Mouse (Mus musculus) activated CD4-positive, CD25-positive, alpha-beta regulatory T cell, adult 4 months (primary cell): Measurements from ENCODE around the gene Trim31. TPM values are rescaled to one million over a fixed set of nuclear protein-coding genes. Genes with fewer than 3 reads are reported as not detected.

Experiments used
- ATAC-seq: one replicate; pipeline ENCODE4 v1.8.0; 2017
- polyA plus RNA-seq, 2 experiments: library from polyadenylated mRNA; unstranded; fragments of 100-300 nt; shearing (Covaris generic); gene quantifications; one replicate each; pipeline ENCODE4 v1.2.1; 2017

Trim31 gene
- polyA plus RNA-seq, 2 experiments from 2014 or later: not detected

DNA sequence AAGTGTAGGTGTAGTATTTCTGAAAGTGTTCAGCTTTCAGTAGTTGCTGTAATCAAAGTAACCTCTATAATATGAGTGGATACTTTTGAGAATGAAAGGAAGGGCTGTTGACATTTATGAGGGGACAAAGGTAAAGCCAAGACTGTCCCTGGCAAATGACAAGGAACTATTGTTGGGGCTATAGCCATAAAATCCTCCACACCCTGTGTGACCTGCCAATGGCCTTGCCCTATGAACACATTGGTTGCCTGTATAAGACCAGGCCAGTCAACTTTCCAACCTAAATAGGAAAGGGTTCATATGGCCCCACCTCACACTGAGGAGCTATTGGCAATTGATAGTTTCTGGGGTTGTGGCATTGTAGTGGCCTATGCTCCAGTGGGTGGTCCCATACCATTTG is 853 bp upstream of the Trim31 start:
- ATAC-seq: no peak

DNA sequence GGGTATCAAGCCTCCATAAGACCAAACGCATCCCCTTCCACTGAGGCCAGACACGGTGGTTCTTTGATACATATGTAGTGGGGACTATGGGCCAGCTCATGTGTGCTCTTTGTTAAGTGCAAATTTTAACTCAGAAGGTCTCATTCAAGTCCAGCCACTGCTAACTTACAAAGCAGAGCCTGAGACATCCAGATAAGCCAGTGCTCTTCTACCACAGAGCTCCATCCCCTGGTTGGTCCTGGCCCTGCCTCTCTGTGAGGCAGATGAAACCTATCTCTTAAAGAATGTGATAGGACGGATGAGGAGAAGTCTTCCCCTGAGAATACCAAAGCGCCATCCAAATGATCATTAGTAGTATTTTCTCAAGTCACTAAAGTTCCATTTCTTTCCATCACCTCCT is 1.5 kb downstream of the Trim31 start:
- no peak for ATAC-seq

DNA sequence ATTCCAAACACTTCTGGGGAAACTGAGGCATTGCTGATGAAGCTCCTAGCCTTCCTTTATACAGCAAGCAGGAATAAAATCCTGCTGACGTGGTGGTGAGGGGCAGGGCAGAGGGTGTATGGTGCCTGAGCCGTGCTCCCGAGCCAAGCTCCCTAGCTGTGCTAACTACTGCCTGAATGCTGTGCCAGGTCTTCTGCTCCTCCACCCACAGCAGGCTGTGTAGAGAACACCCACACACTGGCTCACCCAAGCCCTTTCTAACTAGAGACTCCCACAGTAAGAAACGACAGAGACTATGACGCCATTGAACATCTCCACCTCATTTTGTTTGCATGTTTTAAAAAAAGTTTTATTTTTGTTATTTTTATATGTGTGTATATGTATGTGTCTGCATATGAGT is 2.1 kb downstream of the Trim31 start:
- ATAC-seq: no peak

DNA sequence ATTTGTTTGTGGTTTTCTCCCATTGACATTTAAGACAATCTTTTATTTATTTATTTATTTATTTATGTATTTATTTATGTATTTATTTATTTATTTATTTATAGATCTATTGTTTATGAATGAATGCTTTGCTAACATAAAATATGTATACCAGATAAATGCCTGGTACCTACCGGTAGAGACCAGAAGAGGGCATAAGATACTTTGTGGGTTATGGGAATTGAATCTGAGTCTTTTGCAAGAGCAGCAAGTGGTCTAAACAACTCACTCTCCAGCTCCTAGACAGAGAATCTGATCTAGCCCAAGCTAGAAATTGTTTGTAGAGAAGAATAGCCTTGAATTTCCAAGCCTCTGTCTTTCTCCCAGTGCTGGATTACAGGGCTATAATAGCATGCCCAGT is 2.8 kb downstream of the Trim31 start:
- ATAC-seq: no peak

DNA sequence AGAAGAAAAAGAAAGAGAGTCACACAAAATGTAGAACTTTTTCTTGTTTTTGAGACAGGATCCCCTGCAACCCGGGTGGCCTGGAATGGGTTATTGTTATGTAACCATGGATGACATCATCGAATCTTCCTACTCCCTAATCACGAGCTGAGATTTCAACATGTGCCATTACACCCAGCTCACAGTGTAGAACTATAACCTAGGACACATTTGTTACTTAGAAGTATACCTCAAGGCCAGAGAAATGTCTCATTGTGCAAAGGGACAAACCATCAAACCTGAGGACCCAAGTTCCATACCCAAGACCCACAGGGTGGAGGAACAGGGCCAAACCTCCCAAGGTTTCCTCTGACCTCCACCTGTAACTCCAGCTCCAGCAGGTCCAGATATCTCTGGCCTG is 5.7 kb downstream of the Trim31 start:
- no peak for ATAC-seq

DNA sequence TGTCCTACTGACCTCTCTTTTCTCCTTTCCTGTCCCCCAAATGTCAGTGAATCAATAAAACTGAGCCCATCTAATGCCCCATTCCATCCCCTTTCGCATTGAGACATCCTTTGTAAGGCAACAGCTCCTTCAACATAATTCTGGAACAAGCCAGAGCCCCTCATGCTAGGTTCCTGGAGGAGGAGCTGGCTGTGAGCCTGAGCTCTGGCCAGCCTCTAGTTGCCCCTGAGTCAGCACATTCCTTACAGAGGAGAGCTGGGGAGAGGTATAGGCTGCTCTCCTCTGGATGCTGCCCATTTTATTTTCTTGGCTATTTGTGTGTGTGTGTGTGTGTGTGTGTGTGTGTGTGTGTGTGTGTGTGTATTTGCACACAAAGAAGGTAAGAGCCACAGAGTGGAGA is 10.3 kb downstream of the Trim31 start:
- no peak for ATAC-seq

DNA sequence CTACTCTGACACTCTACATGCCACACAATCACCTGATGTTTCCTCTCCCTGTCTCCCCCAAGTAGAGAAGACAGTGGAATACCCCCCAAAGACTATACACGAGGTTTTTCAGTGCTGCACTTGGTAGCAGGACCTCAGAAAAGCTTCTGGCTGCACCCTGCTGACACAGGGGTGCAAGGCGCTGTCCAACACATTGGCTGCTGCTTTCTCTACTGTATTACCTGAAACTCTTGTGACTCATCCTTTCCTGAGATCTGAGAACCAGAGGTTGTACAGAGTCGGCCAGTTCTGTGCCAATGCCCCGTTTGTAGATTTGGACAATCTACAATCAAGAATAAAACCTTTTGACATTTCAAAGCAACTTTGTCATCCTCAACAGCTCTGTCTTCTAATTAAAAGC is 11.9 kb downstream of the Trim31 start:
- no peak for ATAC-seq

DNA sequence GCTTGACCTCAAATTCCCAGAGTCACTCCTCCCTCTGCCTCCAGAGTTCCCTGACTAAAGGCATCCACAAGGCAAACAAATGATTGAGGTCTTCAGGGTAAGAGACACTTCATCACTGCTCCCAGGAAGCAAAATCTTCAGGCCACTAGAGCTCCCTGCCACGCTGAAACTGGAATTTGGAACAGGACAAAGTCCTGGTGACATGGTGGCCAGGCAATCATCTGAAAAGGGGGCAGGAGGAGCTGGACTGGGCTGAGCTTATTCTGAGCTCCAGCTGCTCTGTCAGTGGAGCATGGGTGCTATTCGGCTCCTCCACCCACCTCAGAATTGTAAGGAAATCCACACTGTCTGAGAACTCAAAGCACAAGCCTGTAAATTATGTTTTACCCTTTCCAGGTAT is 14.1 kb downstream of the Trim31 start:
- no peak for ATAC-seq

DNA sequence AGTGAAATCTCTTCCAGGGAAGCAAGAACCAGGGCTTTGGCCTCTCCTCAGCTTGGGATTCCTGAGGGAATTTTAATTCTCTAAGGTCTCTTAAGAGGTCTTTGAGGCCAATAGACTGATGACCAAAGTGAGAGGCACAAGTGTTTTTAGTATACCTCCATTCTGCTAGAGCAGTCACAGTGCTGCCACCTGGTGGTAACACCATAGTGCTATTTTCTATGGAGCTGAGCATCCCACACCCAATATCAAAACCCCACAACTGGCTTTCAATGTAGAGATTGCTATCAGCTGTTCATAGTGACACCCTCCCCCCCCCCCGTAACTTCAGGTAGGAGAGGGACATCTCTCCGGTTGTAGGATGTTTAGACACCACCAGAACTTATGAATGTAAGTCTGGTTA is 16.2 kb downstream of the Trim31 start:
- peak; percentile 63 for ATAC-seq

DNA sequence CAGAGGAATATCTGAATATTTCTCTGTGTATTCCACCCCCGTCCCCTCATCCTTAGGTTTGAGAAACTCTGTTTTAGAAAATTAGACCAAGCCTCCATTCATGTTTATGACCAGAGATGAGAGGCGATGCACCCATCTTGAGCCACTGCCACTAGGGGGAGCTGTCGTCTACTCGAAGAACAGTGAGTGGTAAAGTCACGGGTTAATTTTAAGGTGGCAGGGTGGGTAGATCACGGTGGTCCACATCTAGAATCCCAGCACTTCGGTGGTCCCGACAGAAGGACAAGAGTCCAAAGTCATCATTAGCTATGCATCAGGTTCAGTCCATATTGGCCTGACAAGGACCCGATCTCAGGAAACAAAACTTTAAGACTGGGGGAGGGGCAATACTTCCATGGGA is 17.2 kb downstream of the Trim31 start:
- no peak for ATAC-seq

DNA sequence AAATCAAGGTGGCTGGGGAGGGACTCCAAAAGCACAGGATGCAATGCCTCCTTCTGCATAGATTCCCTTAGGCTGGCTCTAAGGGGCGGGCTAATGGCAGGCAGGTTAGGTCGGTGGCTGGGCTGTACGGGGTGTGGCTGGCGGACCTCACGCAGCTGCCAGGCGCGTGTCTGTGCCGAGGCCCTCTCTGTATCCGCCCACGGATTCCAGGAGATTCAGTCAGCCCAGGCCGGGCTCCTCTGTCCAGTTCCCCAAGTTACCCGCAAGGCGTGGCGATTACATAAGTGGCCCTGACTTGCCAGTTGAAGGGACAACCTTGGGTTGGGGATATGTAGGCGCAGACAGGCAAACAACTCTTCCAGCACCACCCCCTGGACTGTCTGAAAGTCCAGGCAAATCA is 22.3 kb downstream of the Trim31 start:
- ATAC-seq: no peak

DNA sequence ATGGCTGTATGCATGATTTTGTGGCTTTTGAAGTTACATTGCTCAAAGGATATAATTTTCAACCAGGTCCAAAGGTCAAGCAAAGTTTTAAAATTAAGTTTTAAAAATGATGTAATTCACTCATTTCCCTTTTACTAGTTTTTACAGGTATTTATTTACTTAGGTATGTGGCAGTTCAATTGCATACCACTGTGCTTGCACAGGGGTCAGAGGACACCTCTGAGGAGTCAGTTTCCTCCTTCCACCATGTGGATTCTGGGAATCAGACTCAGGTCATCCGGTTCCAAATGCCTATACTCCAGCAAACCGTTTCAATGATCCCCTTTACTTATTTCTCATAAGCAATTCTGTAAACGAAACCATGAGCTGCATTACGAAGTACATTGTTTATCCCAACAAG is 24.8 kb downstream of the Trim31 start:
- ATAC-seq: no peak

DNA sequence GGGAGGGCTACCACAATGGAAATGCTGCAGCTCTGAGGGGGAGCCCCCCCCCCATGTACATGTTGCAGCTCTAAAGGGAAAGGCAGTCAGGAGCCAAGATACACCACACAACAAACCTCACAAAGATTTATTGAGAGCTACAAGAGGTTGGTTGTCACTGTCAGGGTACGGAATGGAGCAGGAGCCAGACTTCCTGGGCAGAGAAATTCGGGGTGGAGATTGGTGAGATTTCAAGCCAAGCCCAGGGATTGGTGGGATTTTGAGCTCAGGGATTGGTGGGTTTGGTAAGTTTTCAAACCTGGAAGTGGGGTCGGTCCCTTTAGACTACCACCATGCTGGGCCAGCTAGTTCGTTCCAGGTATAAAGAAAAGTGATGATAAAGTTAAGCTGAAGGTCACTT is 25.6 kb downstream of the Trim31 start:
- ATAC-seq: no peak

DNA sequence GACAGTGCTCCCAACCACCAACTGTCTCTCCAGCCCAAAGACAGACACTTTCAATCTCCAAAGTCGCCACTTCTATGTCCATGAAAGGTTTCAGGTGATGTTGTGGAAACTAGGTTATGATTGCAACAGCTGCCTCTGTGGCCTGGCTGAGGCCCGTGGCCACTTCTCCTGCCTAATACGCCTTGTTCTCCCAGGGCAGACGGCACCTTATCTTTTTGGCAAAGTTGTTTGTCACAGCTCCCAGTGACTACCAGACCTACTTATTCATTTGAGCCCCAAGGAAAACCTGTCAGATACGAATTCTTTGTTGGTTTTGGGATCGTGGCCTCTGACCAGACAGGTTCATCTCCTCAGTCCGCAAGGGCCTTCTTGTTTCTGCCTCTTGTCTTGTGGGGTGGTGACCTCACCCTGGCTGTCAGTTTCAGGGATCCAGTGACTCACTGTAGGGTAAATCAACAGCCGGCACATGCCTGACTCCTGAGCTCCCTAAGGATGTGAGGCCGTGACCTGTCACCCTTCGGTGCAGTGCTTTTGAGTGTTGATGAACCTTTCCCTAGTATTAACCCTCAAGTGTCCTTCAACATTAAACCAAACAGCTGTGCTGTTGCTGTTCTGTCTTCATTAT is 29.7 kb downstream of the Trim31 start:
- ATAC-seq: no peak

DNA sequence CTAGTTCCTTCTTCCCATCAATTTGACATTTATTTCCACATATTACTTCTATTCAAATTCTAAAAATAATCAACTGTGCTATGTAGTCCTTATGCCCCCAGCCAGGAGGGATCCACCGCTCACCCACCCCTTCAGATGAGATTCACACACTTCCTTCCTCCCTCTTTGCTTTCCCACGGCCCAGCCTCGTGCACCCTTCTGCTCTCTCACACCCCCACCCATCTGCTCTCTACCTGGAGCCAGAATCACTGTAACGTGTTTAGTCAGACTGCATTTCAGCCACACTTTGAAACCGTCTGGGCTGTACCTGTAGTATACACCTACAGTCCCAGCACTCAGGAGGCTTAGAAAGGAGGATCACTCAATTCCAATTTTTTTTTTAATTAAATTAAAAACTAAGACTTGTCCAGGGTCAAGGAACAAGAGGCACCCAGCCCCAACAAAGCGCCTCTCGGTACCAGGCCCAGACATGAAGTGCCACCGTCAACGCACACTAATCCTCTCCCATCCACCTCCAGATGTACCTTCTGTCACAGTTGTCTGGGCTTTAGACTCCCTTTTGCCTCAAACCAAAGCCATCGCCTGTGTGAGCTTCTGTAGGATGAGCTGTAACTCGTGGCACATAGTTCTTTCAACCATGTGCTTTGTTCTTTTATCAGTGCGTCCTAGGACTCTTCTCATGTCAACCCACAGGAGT is 31.5 kb downstream of the Trim31 start:
- ATAC-seq: no peak

DNA sequence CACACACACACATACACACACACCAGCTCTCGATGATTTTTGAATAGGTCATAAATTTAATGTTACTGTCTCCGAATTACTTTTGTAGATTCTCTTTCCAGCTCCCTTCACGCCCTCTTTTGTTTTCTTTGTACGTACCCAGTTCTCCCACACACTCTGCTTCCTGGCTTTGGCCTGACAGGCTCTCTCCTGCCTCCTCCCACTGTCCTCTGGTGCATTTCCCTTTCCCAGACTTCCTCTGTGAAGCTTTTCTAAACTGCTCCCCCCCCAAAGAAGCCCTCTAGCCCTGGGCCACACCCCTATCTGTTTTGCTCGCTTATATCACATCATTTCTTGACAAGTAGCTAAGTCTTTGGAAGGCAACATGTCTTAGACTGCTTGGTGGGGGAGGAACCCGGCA is 32.3 kb downstream of the Trim31 start:
- ATAC-seq: no peak

DNA sequence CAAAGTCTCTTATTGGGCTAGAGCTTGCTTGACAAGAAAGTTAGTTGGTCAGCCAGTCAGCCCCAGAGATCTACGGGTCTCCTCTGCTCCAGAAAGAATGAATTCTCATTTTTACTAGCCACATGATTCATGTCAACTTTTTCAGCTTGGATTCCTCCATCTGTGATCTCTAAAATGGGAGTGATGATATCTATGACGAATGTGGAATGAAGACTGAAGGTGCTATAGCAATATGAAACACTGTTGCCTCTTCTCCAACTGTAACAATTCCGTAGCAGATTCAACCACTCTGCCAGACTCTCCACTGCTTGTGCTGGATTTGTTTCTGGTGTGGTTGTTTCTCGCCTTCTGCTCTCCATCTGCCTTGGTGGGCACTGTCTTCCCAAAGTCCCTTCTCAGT is 33.2 kb downstream of the Trim31 start:
- ATAC-seq: no peak

DNA sequence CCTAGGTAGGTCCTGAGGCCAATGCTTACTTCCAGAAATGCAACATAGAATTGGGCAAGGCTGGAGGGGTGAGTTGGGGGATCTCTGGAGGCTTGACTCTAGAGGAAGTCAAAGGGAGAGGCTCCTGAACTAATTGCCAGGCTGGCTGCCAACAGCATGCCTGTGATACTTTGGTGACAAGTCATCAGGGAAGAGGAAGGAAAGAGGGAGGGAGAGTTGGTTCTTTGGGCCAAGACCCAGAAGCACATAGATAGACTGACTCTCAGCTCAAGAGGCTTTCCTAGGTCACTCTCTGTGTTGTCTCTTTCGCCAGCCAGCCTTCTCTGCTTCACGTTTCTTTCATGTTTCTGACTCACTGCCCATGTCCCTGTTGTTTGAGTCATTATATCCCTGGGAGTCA is 33.9 kb downstream of the Trim31 start:
- ATAC-seq: no peak

DNA sequence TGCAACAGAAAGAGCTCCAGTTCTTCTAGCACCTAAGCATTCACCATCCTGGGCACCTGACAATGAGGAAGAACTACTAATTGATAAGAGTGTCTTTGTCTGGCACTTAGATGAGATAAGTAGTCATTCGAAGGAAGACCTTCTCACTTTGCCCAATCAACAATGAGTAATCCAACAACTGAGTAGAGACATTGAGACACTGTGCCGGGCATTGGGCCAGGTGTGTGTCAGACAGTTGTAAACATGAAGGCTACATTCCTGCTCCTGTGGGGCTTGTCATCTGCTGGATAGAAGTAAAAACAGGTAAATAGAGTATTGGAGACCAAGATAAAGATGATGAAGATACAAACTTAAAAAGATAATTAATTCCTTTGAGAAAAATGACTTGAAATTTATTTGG is 40.1 kb downstream of the Trim31 start:
- no peak for ATAC-seq

DNA sequence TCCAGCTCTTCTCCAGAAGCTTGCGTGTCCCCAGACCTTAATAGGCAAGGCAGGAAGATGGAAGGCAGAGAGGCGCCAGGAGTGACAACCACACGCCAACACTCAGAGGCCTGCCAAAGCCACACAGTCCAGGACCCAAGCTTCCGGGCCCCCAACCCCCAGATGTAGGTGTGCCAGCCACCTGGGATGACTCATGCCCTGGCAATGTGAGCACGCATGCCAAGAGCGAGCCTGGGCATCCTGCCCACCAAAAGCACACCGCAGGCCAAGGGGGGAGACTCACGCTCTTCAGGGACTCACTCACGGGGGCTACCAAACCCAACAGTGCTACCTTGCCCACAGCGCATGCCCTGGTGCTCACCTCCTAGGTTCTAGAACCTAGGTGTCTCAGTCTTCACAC is 44.5 kb downstream of the Trim31 start:
- ATAC-seq: peak; percentile 70

DNA sequence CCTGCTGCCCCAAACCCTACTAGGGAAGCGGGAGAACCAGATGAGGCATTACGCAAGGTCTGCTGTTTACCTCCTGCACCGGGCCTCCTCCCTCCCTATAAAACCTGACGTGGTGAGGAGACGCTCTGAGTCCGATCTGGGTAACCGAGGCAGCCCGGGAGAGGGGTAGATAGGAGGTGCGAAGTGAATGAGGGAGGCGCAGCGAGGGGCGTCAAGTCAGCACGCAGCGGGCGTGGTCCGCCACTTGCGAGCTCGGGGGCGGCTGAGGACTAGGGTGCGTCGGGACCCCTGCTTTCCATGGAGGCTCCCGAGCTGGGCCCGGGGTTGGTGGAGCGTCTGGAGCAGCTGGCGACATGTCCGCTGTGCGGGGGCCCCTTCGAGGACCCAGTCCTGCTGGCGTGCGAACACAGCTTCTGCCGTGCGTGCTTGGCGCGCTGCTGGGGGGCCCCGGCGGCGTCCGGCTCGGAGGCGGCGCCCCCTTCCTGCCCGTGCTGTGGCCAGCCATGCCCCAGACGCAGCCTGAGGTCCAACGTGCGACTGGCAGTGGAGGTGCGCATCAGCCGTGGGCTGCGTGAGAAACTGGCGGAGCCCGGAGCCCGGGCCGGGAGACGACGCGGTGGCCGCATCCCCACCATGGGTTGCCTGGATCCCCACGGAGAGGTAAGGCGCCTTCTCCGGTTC is 45.0 kb downstream of the Trim31 start, which contains the start of gene Rnf39:
Gene Rnf39 (plus strand): TSS at position 128 of the 681 bp plus-strand sequence.
- ATAC-seq: peak; percentile 12

DNA sequence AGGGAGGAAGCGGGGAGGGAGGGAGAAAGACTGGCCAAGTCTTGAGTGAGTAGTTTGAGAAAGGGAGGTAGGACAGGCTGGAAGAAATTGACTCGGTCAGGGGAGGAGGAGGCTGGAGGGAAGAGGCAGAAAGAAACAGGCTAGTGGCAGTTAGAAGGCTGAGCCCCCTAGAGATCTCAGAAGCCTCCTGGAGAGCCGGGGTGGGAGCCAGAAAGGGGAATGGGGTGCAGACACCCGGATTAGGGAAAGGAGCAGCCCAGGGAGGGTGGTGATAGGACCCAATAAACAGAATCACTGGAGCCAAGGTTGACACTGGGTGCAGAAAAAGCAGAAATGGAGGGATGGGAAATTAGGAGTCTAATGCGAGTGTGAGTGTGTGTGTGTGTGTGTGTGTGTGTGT is 45.8 kb downstream of the Trim31 start:
- no peak for ATAC-seq

DNA sequence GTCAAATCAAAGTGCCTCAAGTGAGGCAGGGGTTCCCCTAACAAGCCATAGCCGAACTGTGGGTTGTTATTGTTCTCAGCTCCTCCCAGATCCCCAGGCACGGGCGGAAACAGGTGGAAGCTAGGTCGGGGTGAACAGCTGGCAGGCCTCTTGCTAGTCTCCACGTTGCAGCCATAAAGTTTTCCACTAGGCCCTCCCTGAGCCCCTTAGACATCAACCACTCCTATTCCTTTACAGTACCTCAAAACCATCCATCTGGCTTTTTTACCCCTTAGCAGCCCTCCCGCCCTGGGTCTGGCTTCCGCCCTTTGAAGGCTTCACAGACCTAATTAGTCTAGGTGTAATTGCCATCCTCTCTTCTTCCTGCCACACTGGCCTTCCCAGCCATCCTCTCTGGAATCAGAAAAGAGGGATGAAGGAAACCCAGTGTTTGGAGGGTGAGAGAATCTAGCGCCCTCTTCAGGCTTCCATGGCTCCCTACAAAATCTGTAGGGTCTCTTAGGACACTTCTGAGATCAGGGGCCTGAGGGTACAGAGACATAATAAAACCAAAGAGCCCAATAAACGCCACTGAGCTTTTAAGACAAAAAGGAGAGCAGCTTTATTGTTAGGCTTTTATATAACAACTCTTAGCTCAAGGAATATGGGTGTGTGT is 46.3 kb downstream of the Trim31 start:
- peak; percentile 20 for ATAC-seq
